35 mouse cellular contexts compared by ENCODE assay signal in the genomic region with DNA sequence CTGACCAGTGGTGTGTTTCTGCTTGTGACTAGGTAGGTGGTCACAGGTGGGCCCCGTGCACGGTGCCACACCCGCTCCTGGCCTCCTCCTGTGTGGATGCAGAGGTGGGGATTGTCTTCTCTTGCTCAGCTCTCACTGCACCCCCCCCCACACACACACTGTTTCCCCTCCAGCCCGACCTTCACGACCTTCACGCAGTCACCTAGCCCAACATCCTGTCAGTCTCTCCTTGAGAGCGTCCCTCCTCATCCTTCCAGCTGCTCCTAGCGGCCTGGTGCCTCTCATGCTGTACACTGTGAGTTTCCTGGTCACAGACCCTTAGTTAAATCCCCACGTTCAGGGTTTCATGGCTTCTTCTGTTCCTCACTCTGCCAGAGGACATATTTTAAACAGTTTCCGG. TPM values are rescaled to one million over a fixed set of nuclear protein-coding genes. Genes with fewer than 3 reads are reported as not detected.
A peak's percentile ranks its signal among the peaks of the same experiment; 100 is the strongest.
DNase-seq lines count a peak whose midpoint lies in the region; ATAC-seq and TF ChIP-seq lines count a peak whose summit lies in the region.
"Had no signal": no experiment of that assay in that cellular context is flagged by ENCODE, and none has a peak within 500 bp of the region (broad histone marks: within the 10 kb centered on the region; RNA-seq: fewer than 3 reads in every experiment).

No protein-coding gene starts in this region.

- TF ChIP-seq CTCF in thymus, adult 2 months (IDR thresholded peaks at IDR 0.05; ENCODE audit: borderline replicate concordance, control insufficient read depth, extremely low read depth, insufficient read depth, low read length, poor library complexity): no peak

- no peaks in the 10 kb centered on the region for H3K27me3 ChIP-seq in thymus, adult 2 months (ENCODE audit: control insufficient read depth, insufficient read depth, low read length)
- H3K27me3 ChIP-seq: lung, embryonic 15.5 days; neural tube, embryonic 13.5 days had no signal

- peaks cover 13% of the 10 kb centered on the region for H3K4me1 ChIP-seq in thymus, adult 2 months (replicated peaks; ENCODE audit: control insufficient read depth, insufficient read depth, low read length)
- H3K4me1 ChIP-seq: lung, embryonic 15.5 days; neural tube, embryonic 13.5 days had no signal

- 0 out of 2 replicates have a peak overlapping the region, but pooled peaks have one; percentile 61 for H3K27ac ChIP-seq in thymus, adult 2 months (ENCODE audit: control insufficient read depth, insufficient read depth, low read length)
- H3K27ac ChIP-seq: liver, embryonic 14.5 days; lung, embryonic 15.5 days; neural tube, embryonic 13.5 days had no signal

- H3K4me3 ChIP-seq in thymus, adult 2 months (ENCODE audit: control insufficient read depth, insufficient read depth, low read length): no peak overlapping the region
- H3K4me3 ChIP-seq: lung, embryonic 15.5 days; neural tube, embryonic 13.5 days had no signal

- intact Hi-C loops in gastrocnemius, postnatal 14 days (cut with DNase I; ENCODE audit: low total_unique reads): no loop called here
- intact Hi-C loops in left cerebral cortex, postnatal 10 days (cut with DNase I): no loop called here

- DNase-seq in gastrocnemius, postnatal 25 days: peak; percentile 4
- no peak for DNase-seq in gastrocnemius, postnatal 14 days
- no peak for DNase-seq in thymus, adult 2 months
- no peak for DNase-seq in thymus, adult 18-20 months
- DNase-seq in ES-CJ7 (ENCODE audit: low read depth, low spot score): peak; percentile 36
- DNase-seq in right cerebral cortex, adult 18-20 months: no peak
- no peak for DNase-seq in left cerebral cortex, postnatal 10 days (ENCODE audit: extremely low spot score in 1 of 2, low spot score in 2 of 2)
- DNase-seq: adrenal gland, adult 2 months; cerebellum, adult 2 months; cerebellum, postnatal 36 days; kidney, adult 18-20 months; layer of hippocampus, adult 9-11 months; lung, postnatal 36 days; midbrain, embryonic 14.5 days; retina, postnatal 1 day; right cerebral cortex, postnatal 4 days had no signal

- H3K36me3 ChIP-seq in thymus, adult 2 months (ENCODE audit: control insufficient read depth, insufficient read depth, low read length): no peaks in the 10 kb centered on the region

- no peak for TF ChIP-seq POLR2A in thymus, adult 2 months (IDR thresholded peaks at IDR 0.05; ENCODE audit: control insufficient read depth, extremely low read depth, insufficient read depth, low read length, poor library complexity)

- peak; percentile 71 for ATAC-seq in inflammation-experienced regulatory T-cells, adult 6 months
- ATAC-seq: forebrain, embryonic 14.5 days had no signal

- 48% methylated on average over 10 of the region's 10 CpGs for WGBS in thymus, adult 2 months

RNA-seq across cellular contexts. Expression of a gene that starts 13.5 kb away (rescaled TPM):
- 100 to 1,000 TPM; 197 to 201 TPM for total RNA-seq in gastrocnemius, postnatal 25 days (2021)
- total RNA-seq in gastrocnemius, postnatal 14 days (2021): 100 to 1,000 TPM; 164 to 165 TPM
- 11.5 and 14.5 TPM in 2 replicates for polyA plus RNA-seq in thymus, adult 2 months (2012; rRNA removed)
- 1 to 10 TPM; 3.0 to 4.8 (median 3.8) TPM for polyA plus RNA-seq in inflammation-experienced regulatory T-cells, adult 6 months (2017; shearing (Covaris generic))
- total RNA-seq in left cerebral cortex, postnatal 10 days (2021): 10 to 100 TPM; 19.5 to 24.9 TPM

RNA-seq across cellular contexts. Expression of a gene that starts 28.7 kb away (rescaled TPM):
- not detected for total RNA-seq in gastrocnemius, postnatal 25 days (2021)
- not detected for total RNA-seq in gastrocnemius, postnatal 14 days (2021)
- not detected in 2 replicates for polyA plus RNA-seq in thymus, adult 2 months (2012; rRNA removed)
- not detected for polyA plus RNA-seq in inflammation-experienced regulatory T-cells, adult 6 months (2017; shearing (Covaris generic))
- total RNA-seq in left cerebral cortex, postnatal 10 days (2021): not detected
- total RNA-seq: adrenal gland, adult 2 months; adrenal gland, postnatal 4 days; gastrocnemius, adult 8-10 months; heart, adult 18-20 months; hematopoietic stem cell, adult 5-6 weeks; left cerebral cortex, adult 18-20 months; left cerebral cortex, postnatal 36 days; megakaryocyte-erythroid progenitor cell, adult 5-6 weeks had no signal
- polyA plus RNA-seq: adrenal gland, adult 2 months; cerebellum, adult 2 months; embryonic facial prominence, embryonic 14.5 days; forebrain, embryonic 14.5 days; heart, embryonic 16.5 days; kidney, embryonic 16.5 days; large intestine, adult 2 months; limb, embryonic 14.5 days; liver, embryonic 14.5 days; lung, embryonic 15.5 days; midbrain, embryonic 14.5 days; neural tube, embryonic 13.5 days had no signal

RNA-seq across cellular contexts. Expression of a gene that starts 48.8 kb away (rescaled TPM):
- 1 to 10 TPM; 1.6 to 1.8 TPM for total RNA-seq in gastrocnemius, postnatal 25 days (2021)
- total RNA-seq in gastrocnemius, postnatal 14 days (2021): 1 to 10 TPM; 2.1 to 2.9 TPM
- polyA plus RNA-seq in thymus, adult 2 months (2012; rRNA removed): 4.8 TPM in 2 replicates
- 10 to 100 TPM; 21.0 to 30.2 (median 28.9) TPM for polyA plus RNA-seq in inflammation-experienced regulatory T-cells, adult 6 months (2017; shearing (Covaris generic))
- total RNA-seq in left cerebral cortex, postnatal 10 days (2021): 10 to 100 TPM; 16.2 to 19.2 TPM

RNA-seq across cellular contexts. Expression of a gene that starts 49.0 kb away (rescaled TPM):
- total RNA-seq in gastrocnemius, postnatal 25 days (2021): 10 to 100 TPM; 38.5 to 41.4 TPM
- total RNA-seq in gastrocnemius, postnatal 14 days (2021): 10 to 100 TPM; 27.1 to 31.1 TPM
- 12.6 and 16.8 TPM in 2 replicates for polyA plus RNA-seq in thymus, adult 2 months (2012; rRNA removed)
- polyA plus RNA-seq in inflammation-experienced regulatory T-cells, adult 6 months (2017; shearing (Covaris generic)): 100 to 1,000 TPM in 1 of 3 experiments, 10 to 100 TPM in 2; 94.9 to 127 (median 99.0) TPM
- 10 to 100 TPM; 64.9 to 70.9 TPM for total RNA-seq in left cerebral cortex, postnatal 10 days (2021)

RNA-seq across cellular contexts. Expression of a gene that starts 59.2 kb away (rescaled TPM):
- total RNA-seq in gastrocnemius, postnatal 25 days (2021): not detected
- total RNA-seq in gastrocnemius, postnatal 14 days (2021): not detected
- polyA plus RNA-seq in thymus, adult 2 months (2012; rRNA removed): 0.19 TPM in 1 of 2 replicates, not detected in the other
- polyA plus RNA-seq in inflammation-experienced regulatory T-cells, adult 6 months (2017; shearing (Covaris generic)): not detected
- total RNA-seq in left cerebral cortex, postnatal 10 days (2021): not detected
- total RNA-seq: adrenal gland, adult 2 months; adrenal gland, postnatal 4 days; gastrocnemius, adult 8-10 months; heart, adult 18-20 months; hematopoietic stem cell, adult 5-6 weeks; left cerebral cortex, adult 18-20 months; left cerebral cortex, postnatal 36 days; megakaryocyte-erythroid progenitor cell, adult 5-6 weeks had no signal
- polyA plus RNA-seq: adrenal gland, adult 2 months; cerebellum, adult 2 months; embryonic facial prominence, embryonic 14.5 days; forebrain, embryonic 14.5 days; frontal cortex, adult 2 months; heart, embryonic 16.5 days; kidney, embryonic 16.5 days; large intestine, adult 2 months; limb, embryonic 14.5 days; liver, embryonic 14.5 days; lung, embryonic 15.5 days; midbrain, embryonic 14.5 days; neural tube, embryonic 13.5 days; stomach, embryonic 16.5 days had no signal

Comparison
In these comparisons a context has a peak if more than half of its experiments do, and no peak if none do; other contexts are left out.
1. DNase-seq: peak in gastrocnemius, postnatal 25 days (single experiment) and ES-CJ7 (single experiment); none in gastrocnemius, postnatal 14 days (single experiment), thymus, adult 2 months (single experiment), thymus, adult 18-20 months (0 of 2), right cerebral cortex, adult 18-20 months (single experiment) and left cerebral cortex, postnatal 10 days (0 of 2).
2. RNA of a gene that starts 13.5 kb away (total RNA-seq): 197 to 201 TPM in gastrocnemius, postnatal 25 days and 164 to 165 TPM in gastrocnemius, postnatal 14 days; 19.5 to 24.9 TPM in left cerebral cortex, postnatal 10 days; every median in the first group is over 4 times any median in the second.
3. RNA of a gene that starts 48.8 kb away (total RNA-seq): 16.2 to 19.2 TPM in left cerebral cortex, postnatal 10 days; 2.1 to 2.9 TPM in gastrocnemius, postnatal 14 days and 1.6 to 1.8 TPM in gastrocnemius, postnatal 25 days; every median in the first group is over 4 times any median in the second.